Mouse (Mus musculus): ENCODE data around the gene H6pd. TPM values are rescaled to one million over a fixed set of nuclear protein-coding genes. Genes with fewer than 3 reads are reported as not detected.

The H6pd gene
- total and polyA plus RNA-seq, 3 experiments, result 6.9 to 10.8 TPM; not detected in 1

GRCm38 (mm10) chr4:149956048-149956447 is 52.8 kb downstream of the H6pd start:
- no peak for DNase-seq (ENCODE audit: low read depth, low spot score)
- no peak overlapping the region for H3K4me3 ChIP-seq (ENCODE audit: control insufficient read depth in 1 of 2, insufficient read depth in 1 of 2, low read depth in 2 of 2, low read length in 2 of 2)
- no peaks in the 10 kb centered on the region for H3K36me3 ChIP-seq (ENCODE audit: control insufficient read depth in 1 of 2, insufficient read depth in 2 of 2, low read length in 2 of 2)
- no peak for TF ChIP-seq NELFE (IDR thresholded peaks at IDR 0.05; ENCODE audit: low read depth, low read length)
- H3K9me3 ChIP-seq (replicated peaks; ENCODE audit: insufficient read depth, low read length), result no peaks in the 10 kb centered on the region
- H3K9ac ChIP-seq (ENCODE audit: control insufficient read depth, low read depth, low read length, poor library complexity, severe bottlenecking), result no peak overlapping the region
- H3K79me2 ChIP-seq (ENCODE audit: control insufficient read depth, insufficient read depth, low read length, poor library complexity), result no peaks in the 10 kb centered on the region
- H3K27me3 ChIP-seq (ENCODE audit: control insufficient read depth in 1 of 2, insufficient read depth in 2 of 2, low read length in 2 of 2), result no peaks in the 10 kb centered on the region
- no peak overlapping the region for H3K27ac ChIP-seq (ENCODE audit: control insufficient read depth, low read depth, low read length)
- H3K4me1 ChIP-seq (ENCODE audit: control insufficient read depth in 1 of 2, insufficient read depth in 2 of 2, low read length in 2 of 2), result peaks cover 0 to 7% of the 10 kb centered on the region in 2 experiments; a peak in 2 of 4 replicates

GRCm38 (mm10) chr4:149955631-149956030 is 53.2 kb downstream of the H6pd start:
- Histone ChIP-seq H3K4me3 (ENCODE audit: control insufficient read depth in 1 of 2, insufficient read depth in 1 of 2, low read depth in 2 of 2, low read length in 2 of 2) (peak overlapping the region; percentile 26 to 33; a peak in 3 of 4 replicates), H3K9me3 (replicated peaks; ENCODE audit: insufficient read depth, low read length) (no peaks in the 10 kb centered on the region), H3K27ac (ENCODE audit: control insufficient read depth, low read depth, low read length) (no peak overlapping the region), H3K4me1 (ENCODE audit: control insufficient read depth in 1 of 2, insufficient read depth in 2 of 2, low read length in 2 of 2) (peaks cover 0 to 7% of the 10 kb centered on the region in 2 experiments; a peak in 2 of 4 replicates), H3K27me3 (ENCODE audit: control insufficient read depth in 1 of 2, insufficient read depth in 2 of 2, low read length in 2 of 2) (no peaks in the 10 kb centered on the region), H3K79me2 (ENCODE audit: control insufficient read depth, insufficient read depth, low read length, poor library complexity) (no peaks in the 10 kb centered on the region), H3K36me3 (ENCODE audit: control insufficient read depth in 1 of 2, insufficient read depth in 2 of 2, low read length in 2 of 2) (no peaks in the 10 kb centered on the region), H3K9ac (ENCODE audit: control insufficient read depth, low read depth, low read length, poor library complexity, severe bottlenecking) (no peak overlapping the region)
- TF ChIP-seq UBTF (IDR thresholded peaks at IDR 0.05; ENCODE audit: borderline replicate concordance, insufficient read depth, low read depth, low read length) (no peak), TBP (IDR thresholded peaks at IDR 0.05; ENCODE audit: low read depth, low read length) (no peak), MYC (IDR thresholded peaks at IDR 0.05; ENCODE audit: low read depth, low read length) (no peak), BHLHE40 (IDR thresholded peaks at IDR 0.05; ENCODE audit: borderline replicate concordance, low read depth, low read length) (no peak), MXI1 (IDR thresholded peaks at IDR 0.05; ENCODE audit: low read depth, low read length) (no peak)
- DNase-seq (ENCODE audit: low read depth, low spot score), result no peak

GRCm38 (mm10) chr4:149954893-149955439 is 53.9 kb downstream of the H6pd start, which contains the start of gene Spsb1:
Spsb1 (minus strand) TSS chr4:149955043.
- no peak within 1 kb of the TSS for H3K27ac ChIP-seq (ENCODE audit: control insufficient read depth, low read depth, low read length)
- H3K36me3 ChIP-seq (ENCODE audit: control insufficient read depth in 1 of 2, insufficient read depth in 2 of 2, low read length in 2 of 2), result no peaks in the 10 kb centered on the region
- DNase-seq (ENCODE audit: low read depth, low spot score), result peak; percentile 95
- H3K27me3 ChIP-seq (ENCODE audit: control insufficient read depth in 1 of 2, insufficient read depth in 2 of 2, low read length in 2 of 2), result no peaks in the 10 kb centered on the region
- H3K79me2 ChIP-seq (ENCODE audit: control insufficient read depth, insufficient read depth, low read length, poor library complexity), result no peaks in the 10 kb centered on the region
- H3K4me1 ChIP-seq (ENCODE audit: control insufficient read depth in 1 of 2, insufficient read depth in 2 of 2, low read length in 2 of 2), result peaks cover 0 to 7% of the 10 kb centered on the region in 2 experiments; a peak in 2 of 4 replicates
- no peaks in the 10 kb centered on the region for H3K9me3 ChIP-seq (replicated peaks; ENCODE audit: insufficient read depth, low read length)
- H3K4me3 ChIP-seq (ENCODE audit: control insufficient read depth in 1 of 2, insufficient read depth in 1 of 2, low read depth in 2 of 2, low read length in 2 of 2), result peak within 1 kb of the TSS; percentile 31 to 43; a peak in 3 of 4 replicates
- H3K9ac ChIP-seq (ENCODE audit: control insufficient read depth, low read depth, low read length, poor library complexity, severe bottlenecking), result peak within 1 kb of the TSS; percentile 51
- TF ChIP-seq UBTF (IDR thresholded peaks at IDR 0.05; ENCODE audit: borderline replicate concordance, insufficient read depth, low read depth, low read length), result no peak
- TF ChIP-seq MXI1 (IDR thresholded peaks at IDR 0.05; ENCODE audit: low read depth, low read length), result peak; percentile 70; the same call in 1 of the 2 replicates
- TF ChIP-seq POLR2A (IDR thresholded peaks at IDR 0.05; ENCODE audit: control insufficient read depth in 1 of 2, insufficient read depth in 1 of 2, low read depth in 1 of 2, low read length in 2 of 2, poor library complexity in 1 of 2), result peak in 1 of 2 experiments; percentile 37; a peak in 1 of 4 replicates
- TF ChIP-seq MAZ (IDR thresholded peaks at IDR 0.05; ENCODE audit: low read depth, low read length), result peak; percentile 63; the same call in 1 of the 2 replicates
- no peak for TF ChIP-seq ZNF384 (IDR thresholded peaks at IDR 0.05; ENCODE audit: low read depth, low read length)
- TF ChIP-seq RCOR1 (IDR thresholded peaks at IDR 0.05; ENCODE audit: low read depth, low read length), result no peak
- TF ChIP-seq CTCF (IDR thresholded peaks at IDR 0.05 in 2 of 3, conservative IDR thresholded peaks at IDR 0.05 in 1 of 3; ENCODE audit: control insufficient read depth in 1 of 3, insufficient read depth in 1 of 3, low read depth in 2 of 3, low read length in 3 of 3, poor library complexity in 1 of 3, severe bottlenecking in 1 of 3), result no peak
- TF ChIP-seq JUND (IDR thresholded peaks at IDR 0.05; ENCODE audit: low read depth, low read length), result no peak
- TF ChIP-seq USF1 (IDR thresholded peaks at IDR 0.05; ENCODE audit: low read depth, low read length), result 0 out of 2 replicates have a peak, but pooled peaks have one; percentile 11
- 0 out of 2 replicates have a peak, but pooled peaks have one; percentile 21 for TF ChIP-seq NRF1 (IDR thresholded peaks at IDR 0.05; ENCODE audit: insufficient read depth, low read depth, low read length, poor library complexity, severe bottlenecking)
- TF ChIP-seq TAL1 (IDR thresholded peaks at IDR 0.05; ENCODE audit: low read length), result no peak
- no peak for TF ChIP-seq SIN3A (IDR thresholded peaks at IDR 0.05; ENCODE audit: low read length)
